Mouse (Mus musculus) layer of hippocampus, postnatal 36 days (tissue): ENCODE results near the gene Spsb4. TPM values are rescaled to one million over a fixed set of nuclear protein-coding genes. Genes with fewer than 3 reads are reported as not detected.

ENCODE experiments used
- DNase-seq, 2 experiments: peaks; one replicate each; pipeline ENCODE4 v3.0.0; 2022
- total RNA-seq, 2 experiments: library from RNA; stranded (reverse); gene quantifications; 2 replicates each; pipeline ENCODE4 v1.2.3; 2021

Gene Spsb4
- total RNA-seq, 2 experiments from 2014 or later: 4.7 to 5.9 TPM

GRCm38 (mm10) chr9:97015751-97016150 is 2.9 kb downstream of the Spsb4 start:
- DNase-seq: peak in 1 of 2 experiments; percentile 20

- DNase-seq: no peak
These were observed 4.9 kb downstream of the Spsb4 start for GRCm38 (mm10) chr9:97013698-97014097.

DNA sequence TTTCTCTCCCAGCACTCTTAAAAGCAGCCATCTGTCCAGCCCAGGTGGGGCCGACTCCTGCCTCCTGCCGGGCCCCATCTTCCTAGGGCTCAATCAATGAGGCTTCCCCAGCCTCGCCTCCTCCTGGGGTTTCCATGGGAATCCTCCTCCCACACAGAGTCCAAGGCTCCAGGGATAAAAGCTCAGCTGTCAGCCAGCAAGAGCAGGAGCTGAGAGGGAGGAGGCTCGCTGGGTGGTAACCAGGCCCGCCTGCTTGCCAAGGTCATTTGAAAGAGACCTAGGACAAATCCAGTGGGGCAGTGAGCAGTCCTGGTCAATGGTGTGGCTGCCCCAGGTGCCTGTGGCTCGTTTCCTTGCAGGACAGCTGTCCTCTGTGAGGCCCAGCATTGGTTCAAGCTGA is 5.5 kb downstream of the Spsb4 start:
- peak; percentile 37 to 49 for DNase-seq

DNA sequence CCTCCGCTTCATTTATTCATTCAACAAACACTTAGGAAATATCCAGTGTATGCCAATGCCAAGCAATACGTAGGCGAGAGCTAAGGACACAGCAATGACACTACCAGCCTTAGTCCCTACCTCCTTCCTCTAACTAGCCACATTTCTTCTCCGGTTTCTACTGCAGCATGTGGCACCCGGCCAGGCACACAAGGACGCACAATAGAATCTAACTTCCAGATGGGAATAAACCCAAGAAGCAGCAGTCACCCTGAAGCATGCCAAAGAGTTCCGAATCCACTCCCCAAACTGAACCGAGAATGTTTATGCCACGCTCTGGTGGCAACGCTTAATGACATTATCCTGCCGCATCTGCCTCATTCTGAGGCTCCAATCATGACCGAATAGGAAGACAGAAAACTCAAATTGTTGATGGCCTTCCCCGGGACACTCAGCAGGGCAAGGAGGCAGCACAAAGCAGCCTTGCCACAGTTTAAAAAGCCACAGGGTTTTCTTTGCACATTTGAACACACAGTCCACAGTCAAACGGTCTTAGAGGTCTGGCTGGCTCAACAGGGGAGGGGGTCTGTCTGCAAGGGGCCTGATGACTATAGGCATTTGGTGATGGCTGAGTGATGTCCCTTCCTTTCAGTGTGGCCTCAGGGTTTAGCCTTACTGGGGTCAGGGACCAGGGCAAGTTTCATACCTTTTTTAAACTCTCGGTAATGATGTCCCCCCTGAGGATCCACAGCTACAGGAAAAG is 7.0 kb downstream of the Spsb4 start:
- DNase-seq: peak; percentile 35 to 43

DNA sequence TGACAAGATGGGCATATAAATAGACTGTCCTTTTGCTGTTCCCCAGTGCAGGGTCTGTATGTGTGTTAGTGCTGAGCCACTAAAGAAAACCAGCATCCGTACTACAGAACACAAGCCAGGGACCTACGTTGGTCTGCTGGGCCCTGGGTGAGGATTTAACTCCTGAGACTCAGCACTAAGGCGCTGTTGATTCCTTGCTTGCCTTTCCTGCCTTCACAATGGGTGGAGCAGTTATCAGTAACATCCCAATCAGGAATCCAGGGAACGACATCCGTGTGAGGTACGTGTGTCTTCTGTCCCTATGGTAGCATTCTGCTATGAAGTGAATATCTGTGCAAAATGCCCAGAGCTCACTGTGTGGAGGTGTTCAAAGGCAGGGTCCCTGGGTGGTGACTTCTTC is 8.2 kb downstream of the Spsb4 start:
- no peak for DNase-seq

GRCm38 (mm10) chr9:97004726-97005125 is 13.9 kb downstream of the Spsb4 start:
- DNase-seq: no peak

DNA sequence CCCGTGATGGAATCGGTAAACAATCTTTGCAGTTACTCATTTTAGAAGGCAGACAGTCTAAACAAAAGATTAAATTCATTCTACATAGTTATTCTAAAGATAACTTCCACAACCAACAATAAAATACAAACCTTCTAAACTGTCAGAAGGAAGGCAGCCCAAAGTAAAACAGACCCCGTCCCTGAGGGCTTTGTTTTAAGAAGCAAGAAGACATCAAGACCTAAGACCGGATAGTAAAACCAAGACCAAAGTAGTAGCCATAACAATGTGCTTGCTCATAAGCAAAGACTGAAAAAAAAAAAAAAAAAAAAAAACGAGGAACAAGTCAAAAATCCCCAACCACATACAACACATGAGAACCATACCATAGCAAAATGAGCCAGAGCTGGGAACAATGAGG is 15.5 kb downstream of the Spsb4 start:
- no peak for DNase-seq

- no peak for DNase-seq
These were observed 16.0 kb downstream of the Spsb4 start for GRCm38 (mm10) chr9:97002654-97003053.

- DNase-seq: no peak
These were observed 16.6 kb downstream of the Spsb4 start for GRCm38 (mm10) chr9:97002025-97002424.

DNA sequence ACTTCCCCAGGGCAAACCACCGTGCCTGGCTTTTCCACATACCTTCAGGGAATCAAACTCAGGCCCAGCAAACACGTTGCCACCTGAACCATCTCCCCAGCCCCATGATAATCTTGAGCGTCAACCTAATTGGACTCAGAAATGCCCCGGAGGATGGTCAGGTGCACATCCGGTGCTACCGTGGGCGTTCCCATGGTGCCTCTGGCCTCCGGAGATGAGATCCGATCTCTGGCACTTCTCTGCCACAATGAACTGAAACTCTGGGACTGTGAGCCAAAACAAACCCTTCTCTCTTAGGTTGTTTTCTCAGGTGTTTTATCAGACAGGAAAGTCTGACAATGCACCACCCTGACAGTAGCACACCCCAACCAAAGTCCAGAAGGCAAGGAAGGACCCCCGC is 17.2 kb downstream of the Spsb4 start:
- DNase-seq: no peak

GRCm38 (mm10) chr9:96995717-96996116 is 22.9 kb downstream of the Spsb4 start:
- DNase-seq: no peak

- DNase-seq: no peak
These were observed 23.9 kb downstream of the Spsb4 start for GRCm38 (mm10) chr9:96994733-96995132.

- DNase-seq: peak; percentile 34 to 36
These were observed 27.5 kb downstream of the Spsb4 start for GRCm38 (mm10) chr9:96991118-96991517.

- DNase-seq: no peak
These were observed 29.2 kb downstream of the Spsb4 start for GRCm38 (mm10) chr9:96989389-96989990.

GRCm38 (mm10) chr9:96986797-96987473 is 31.7 kb downstream of the Spsb4 start:
- DNase-seq: no peak

DNA sequence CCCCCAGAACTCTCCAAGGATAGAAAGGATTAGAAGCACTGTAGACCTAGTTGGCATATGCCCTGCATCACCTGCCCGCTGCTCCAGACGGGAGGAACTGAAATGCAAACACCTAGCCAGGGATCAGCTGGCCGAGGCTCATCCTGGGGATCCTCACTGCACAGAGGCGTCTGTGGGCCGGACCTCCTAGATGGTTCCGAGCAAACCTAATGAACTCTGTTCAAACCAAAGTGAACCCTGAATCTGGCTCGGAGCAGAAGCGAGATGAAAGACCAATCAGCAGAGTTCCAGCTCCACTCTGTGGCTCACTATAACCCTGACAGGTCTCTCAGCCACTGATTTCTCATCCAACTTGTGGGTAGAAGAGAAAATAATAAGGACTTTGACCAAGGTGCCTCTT is 34.6 kb downstream of the Spsb4 start:
- no peak for DNase-seq

DNA sequence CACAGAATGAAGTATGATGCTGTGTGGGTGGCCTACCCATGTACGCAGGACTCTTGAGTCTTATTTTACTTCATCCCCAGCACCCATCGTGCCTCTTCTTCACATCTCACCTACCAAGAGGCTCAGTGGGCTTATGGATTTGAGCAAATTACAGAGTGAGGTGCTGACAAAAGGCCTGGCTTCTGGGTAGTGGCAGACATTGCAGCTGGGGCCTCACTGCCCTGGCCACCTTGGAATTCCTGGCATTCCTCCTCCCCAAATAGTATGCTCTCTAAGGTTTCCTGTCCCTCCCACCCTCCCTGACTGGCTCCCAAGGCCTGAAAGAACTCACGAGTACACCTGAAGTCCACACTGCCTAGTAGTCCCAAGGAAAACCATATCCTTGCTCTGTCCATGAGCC is 35.7 kb downstream of the Spsb4 start:
- no peak for DNase-seq

DNA sequence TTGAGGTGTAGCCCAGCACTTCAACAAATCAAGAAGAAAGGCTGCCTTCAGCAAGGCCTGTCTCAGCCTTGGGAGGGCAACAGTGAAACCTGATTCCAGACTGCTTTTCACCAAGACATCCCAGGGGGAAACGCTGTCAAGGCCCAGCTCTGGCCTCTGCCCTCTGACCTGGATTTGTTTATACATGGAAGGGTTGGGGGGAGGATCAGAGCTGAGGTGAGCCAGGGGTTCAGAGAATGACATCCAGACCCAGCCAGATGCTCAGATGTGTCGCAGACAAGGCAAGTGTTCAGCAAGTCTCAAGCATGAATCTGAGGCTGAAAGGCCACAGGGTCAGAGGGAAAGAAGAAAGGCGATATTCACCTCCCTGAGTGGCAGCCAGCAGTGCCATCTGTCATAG is 36.3 kb downstream of the Spsb4 start:
- DNase-seq: no peak

GRCm38 (mm10) chr9:96981836-96982235 is 36.8 kb downstream of the Spsb4 start:
- DNase-seq: no peak

GRCm38 (mm10) chr9:96981121-96981520 is 37.5 kb downstream of the Spsb4 start:
- DNase-seq: no peak

- no peak for DNase-seq
These were observed 38.3 kb downstream of the Spsb4 start for GRCm38 (mm10) chr9:96980037-96980997.

DNA sequence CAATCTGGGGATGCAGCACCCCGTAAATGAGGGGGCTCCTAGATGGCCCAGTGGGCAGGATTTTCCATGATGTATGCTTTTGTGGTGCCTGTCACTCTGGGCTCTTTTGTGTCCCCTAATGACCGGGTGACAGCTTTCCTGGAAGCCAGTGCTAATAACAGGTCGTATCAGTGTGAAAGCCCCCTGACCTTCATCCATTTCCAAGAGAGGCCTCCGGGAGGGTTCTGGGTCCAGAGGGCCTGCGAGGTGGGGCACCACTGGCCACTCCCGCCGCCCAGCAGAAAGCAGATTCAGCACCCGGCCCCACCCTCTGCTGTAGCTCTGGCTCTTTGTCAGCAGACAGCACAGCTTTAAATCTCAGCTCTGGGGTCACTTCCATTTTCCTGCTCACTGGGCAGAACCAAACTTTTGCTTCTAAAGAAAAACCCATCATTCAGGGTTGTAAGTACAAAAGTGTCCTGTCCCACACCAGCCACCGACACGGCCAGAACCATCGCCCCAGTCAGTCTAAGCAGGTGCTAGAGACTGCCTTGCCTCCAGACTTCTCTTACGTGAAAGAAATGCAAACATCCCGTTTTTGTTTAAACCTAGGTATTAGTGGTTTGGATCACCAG is 39.1 kb downstream of the Spsb4 start:
- no peak for DNase-seq
